Mouse (Mus musculus) lung, postnatal 14 days (tissue): ENCODE data around the gene Cpeb3.
"Not testable (repeated sequence)": the region's sequence is repeated elsewhere in the genome, so short reads cannot be mapped to it uniquely, and the experiment has no call there.

Experiments used
- DNase-seq: peaks from one replicate; pipeline ENCODE4 v3.0.0; 2021

Cpeb3 gene

DNA sequence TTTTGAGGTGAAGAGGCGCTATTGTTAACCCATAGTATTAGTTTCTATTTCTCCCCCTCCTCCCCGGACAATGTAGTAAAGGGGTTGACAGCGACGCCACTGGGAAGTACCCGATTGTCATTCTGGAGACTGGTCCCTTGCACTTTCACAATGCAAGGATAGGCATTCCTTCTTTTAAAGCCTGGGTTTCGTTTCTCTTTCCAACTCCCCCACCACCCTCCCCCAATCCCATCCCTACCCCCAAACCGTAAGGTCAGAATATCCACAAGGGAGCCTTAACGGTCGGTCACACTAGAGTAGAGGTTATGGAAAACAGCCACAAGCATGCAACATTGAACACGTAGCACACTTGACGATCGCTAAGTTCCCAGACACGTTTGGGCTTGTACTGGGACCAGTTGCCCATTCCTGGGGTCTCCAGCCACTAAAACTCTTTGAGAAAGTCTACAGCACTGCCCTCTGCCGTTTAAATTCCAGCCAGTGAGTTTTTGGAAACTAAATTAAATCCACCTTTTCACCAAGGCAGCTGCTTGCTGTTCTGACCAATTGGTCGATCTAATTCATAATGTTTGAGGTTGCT is at the start of gene Cpeb3:
Gene Cpeb3 (minus strand): TSS at position 426 of the 580 bp plus-strand sequence.
- peak; percentile 37 for DNase-seq

DNA sequence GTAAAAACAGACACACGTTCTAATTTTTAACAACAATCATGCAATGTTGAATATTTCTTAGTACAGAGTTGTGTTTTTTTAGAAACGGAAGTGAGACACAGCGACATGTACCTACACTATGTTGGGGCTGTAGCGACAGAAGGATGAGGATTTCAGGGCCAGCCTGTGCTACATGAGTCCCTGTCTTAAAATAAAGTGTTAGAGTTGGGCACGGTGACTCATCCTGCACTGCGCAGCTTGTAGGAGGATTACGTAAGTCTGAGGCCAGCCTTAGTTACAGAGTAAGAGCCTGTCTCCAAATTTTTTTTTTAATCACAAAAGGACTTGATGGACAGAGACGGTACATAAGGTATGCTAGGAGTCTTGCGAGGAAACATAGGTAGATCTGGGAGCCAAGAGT is 46.9 kb upstream of the Cpeb3 start:
- no peak for DNase-seq

DNA sequence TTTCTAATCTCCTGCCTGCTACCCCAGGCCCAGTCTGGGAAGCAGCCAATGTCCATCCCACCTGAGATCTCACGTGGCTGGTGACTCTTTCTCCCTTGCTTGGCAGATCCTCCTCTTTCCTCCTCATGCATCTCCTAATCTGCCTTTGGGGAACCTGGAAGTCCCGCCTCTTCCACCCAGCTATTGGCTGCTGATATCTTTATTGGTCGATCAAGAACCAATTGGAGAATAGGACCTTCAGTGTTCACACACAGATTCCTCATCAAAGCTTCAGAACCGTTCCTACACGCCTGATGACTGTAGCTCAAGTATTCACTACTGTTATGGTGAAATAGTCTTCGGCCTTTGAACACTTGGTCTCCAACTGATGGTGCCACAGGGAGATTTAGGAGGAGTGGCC is 43.7 kb upstream of the Cpeb3 start:
- no peak for DNase-seq

DNA sequence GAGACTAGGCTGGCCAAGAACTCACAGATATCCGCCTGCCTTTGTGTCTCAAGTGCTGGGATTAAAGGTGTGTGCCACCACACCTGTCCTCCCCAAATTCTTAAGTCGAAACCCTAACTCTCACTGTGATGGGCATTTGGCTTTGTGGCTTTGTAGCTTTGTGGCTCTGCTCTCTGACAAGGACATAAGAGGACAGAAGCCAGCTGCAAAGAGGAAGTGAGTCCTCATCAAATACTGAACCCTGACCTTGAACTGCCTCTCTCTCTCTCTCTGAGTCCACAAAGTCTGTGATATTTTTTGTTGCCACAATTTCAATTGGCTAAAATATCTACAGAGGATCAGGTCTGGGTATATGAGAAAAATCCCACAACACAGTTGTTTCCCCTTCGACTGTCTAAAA is 39.8 kb upstream of the Cpeb3 start:
- DNase-seq = no peak

DNA sequence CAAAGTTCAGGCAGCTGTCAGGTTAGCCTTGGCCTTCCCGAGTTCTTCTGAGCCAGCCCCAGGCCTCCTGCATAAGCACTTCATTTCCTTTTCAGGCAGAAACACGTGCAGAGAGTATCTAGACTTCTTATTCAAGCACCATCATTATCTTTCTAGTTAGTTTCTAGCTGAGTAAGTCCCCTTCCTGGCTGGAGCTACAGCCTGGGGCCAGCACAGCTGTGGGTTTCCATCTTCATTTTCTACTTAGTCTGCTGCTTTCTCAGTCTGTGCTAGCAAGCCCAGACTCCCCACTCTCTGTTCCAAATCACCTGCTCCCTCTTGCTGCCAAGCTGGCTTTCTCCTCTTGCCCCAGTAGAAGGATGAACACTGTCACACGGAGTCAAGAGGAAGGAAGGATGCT is 38.5 kb upstream of the Cpeb3 start:
- no peak for DNase-seq

DNA sequence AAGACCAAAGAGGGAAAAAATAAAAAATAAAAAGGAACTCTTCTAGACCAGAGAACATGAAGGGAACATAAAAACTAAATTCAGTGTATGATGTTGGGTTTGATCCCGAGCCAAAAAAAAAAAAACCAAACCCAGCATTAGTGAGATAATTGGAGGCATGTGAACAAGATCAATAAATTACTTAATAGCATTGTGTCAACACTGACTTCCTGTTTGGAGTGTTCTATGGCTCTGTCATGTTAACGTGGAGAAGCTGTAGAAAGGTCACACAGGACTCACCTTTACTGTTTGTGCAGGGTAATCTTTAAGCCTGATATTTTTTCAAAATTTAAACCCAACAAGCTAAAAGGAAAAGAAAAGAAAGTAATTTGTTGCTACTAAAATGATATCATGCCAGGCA is 34.3 kb upstream of the Cpeb3 start:
- DNase-seq = no peak

DNA sequence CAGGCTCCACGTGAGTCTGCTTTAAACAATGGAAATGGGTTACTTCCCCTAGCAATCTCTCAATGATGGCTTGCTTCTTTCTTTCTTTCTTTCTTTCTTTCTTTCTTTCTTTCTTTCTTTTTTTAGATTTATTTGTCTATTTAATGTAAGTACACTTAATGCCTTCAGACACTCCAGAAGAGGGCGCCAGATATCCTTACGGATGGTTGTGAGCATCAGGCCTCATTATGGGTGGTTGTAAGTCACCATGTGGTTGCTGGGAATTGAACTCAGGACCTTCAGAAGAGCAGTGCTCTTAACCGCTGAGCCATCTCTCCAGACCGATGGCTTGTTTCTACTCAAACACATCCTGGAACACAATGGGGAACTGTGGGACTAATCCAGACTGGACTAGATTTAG is 32.8 kb upstream of the Cpeb3 start:
- peak; percentile 37 for DNase-seq

DNA sequence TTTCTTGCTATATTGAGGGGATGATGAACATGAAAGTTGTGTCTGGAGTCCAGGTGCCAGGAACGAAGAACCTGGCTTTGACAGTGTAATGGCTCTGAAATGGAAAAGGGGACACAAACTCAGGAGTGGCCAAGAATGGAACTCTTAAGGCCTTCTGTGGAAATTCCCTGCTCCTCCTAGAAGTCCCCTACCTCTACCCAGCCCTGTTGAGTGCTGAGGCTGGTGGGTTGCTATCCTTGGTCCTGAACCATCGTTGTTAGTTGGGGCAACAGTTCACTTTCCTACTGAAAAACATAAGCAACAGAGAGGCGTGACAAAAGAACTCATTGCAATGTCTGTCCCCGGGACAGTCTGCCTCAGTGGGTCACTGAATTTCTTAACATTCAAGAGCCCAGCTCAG is 30.7 kb upstream of the Cpeb3 start:
- DNase-seq = peak; percentile 56

DNA sequence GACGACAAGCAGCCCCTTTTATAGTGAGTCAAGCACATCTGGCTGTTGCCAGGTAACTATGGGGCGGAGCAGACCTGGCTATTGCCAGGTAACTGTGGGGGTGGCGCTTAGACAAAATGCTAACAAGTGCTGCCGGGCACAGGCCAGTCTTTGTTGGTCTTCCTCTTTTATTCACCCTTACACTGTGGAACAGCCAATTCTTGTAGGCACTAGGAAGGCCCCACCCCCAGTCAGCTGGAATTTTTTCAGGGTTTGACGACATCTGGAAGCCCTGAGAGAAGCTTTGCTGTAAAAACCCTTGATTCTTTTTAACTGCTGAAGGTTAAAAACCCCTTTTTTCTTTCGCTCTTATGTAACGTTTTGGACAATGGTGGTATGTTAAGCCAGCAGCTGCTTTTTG is 30.2 kb upstream of the Cpeb3 start:
- DNase-seq = peak; percentile 20

DNA sequence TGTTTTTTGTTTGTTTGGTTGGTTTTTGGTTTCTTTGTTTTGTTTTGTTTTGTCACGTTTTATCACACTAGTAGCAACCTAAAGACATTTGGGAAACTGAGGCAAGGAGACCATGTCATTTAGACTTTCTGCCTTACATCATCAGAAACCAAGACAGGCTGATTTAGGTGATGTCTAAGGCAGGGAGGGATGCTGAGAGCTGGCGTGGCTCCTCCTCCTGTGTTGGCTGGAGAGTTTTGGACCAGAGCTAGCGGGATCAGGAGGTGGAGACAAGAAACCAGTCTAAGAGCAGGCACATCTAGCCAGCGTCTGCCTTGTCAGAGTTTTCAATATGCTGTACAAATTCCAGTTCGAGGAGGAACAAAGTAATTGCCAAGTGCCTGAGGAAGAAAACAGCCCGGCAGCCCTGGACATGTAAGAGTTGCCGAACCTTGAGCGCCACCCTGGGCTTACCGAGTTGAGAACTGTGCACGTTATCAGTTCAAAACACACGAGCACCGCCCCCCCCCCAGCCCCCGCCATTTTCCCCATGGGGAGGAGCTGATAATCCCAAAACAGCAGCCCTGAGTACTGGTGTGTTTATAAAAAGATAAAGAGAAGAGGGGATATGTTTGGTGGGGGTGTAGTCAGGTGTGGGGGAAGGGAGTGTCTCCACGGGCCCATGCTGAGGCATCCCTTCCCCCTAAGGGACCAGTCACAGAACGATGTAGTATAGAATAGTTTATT is 29.5 kb upstream of the Cpeb3 start:
- DNase-seq = no peak

DNA sequence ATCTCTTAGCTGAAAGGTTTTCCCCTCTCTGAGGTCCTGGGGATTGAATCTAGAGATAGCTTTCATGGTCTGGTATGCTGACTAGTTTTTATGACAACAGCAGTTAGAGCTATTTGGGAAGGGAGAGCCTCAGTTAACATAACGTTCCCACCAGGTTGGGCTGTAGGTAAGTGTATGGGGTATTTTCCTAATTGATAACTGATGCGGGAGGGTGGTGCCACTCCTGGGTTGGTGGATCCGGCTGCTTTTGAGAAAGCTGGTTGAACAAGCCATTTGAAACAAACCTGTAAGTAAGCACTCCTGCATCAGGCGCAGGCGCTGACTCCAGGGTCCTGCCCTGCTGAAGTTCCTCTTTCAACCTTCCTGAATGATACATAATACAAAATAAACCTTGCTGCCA is 28.9 kb upstream of the Cpeb3 start:
- DNase-seq = no peak

DNA sequence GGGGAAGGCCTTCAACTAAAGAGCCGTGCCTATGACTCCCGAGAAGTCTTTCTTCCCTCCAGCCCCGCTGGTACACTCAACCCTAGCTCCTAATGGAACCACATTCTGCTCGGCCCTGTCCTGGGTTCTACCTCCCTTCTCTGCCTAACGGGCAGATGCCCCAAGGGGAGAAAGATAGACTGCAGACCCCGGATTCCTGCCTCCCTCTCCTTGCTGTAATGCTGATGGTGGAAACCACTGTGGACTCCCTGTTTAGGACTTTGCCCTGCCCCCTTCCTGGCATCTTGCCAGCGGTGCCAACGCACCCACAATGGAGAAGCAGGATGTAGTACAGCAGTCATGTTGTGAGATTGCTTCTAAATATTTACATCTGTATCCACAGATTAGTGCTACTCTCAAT is 27.4 kb upstream of the Cpeb3 start:
- peak; percentile 62 for DNase-seq

DNA sequence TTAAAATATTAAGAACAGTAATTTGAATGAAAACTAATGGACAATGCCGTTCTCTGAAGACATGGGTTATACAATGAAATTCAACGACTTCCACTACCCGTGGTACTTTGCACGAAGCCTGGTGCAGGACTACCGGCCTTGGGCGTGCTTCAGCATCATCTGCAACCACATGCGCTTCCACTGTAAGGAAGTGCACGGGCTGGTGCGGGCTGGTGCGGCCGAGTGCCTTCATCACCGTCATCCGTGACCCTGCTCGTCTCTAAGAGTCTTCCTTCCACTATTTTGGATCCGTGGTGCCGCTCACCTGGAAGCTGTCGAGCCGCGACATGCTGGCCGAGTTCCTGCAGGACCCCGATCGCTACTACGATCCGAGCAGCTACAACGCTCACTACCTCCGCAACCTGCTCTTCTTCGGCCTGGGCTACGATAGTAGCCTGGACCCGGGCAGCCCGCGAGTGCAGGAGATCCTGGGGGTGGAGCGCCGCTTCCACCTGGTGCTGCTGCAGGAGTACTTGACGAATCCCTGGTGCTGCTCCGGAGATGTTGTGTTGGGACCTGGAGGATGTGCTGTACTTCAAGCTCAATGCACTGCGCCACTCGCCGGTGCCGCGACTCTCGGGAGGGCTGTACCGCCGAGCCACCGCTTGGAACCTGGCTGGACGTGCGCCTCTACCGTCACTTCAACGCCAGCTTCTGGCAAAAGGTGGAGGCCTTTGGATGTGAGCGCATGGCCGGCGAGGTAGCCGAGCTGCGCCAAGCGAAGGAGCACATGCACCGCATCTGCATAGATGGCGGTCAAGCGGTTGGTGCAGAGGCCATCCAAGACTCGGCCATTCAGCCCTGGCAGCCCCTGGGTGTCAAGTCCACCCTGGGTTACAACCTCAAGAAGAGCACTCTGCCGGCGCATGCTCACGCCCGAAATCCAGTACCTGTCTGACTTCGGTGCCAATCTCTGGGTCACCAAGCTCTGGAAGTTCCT is 25.4 kb upstream of the Cpeb3 start:
- no peak for DNase-seq

DNA sequence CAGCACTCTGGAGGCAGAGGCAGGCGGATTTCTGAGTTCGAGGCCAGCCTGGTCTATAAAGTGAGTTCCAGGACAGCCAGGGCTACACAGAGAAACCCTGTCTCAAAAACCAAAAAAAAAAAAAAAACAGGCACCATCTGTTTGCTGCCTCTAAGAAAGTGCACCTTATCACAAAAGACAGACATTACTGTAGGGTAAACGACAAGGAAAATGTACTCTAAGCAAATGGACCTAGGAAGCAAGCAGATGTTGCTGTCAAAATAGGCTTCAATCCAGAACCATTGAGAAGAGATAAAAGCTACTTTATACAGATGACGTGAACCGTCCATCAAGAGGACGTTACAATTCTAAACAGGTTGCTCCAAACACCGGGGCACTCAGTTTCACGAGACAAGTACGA is 24.2 kb upstream of the Cpeb3 start:
- DNase-seq = not testable (repeated sequence)

DNA sequence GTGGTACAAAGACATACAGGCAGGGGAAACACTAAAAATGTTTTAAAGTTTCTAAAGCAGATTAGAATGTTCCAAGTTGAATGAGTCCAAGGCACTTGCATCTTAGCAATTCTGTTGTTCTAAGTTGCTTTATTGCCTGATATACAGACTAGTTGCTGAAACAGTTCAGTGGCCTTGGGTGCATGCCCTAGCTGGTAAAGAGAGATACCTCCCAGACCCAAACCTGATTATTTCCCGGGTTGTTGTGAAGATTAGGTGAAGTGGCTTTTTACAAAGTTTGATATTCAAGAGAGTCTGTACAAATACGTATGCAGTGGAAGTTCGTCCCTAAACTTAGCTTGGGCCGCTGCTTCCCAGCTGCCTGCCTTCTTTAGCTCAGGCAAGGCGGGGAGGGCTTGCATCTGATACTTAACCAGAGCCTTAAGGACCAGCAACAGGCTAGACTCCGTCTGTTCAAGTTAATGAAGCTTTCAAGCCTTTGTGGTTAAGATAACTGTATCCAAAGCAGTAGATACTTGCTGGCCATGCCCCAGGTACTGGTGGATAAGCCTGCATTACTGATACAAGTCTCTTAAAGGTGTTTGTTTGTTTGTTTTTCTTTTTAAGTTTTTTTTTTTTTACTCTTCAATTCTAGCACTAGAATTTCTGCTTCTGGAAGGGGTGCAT is 16.9 kb upstream of the Cpeb3 start:
- no peak for DNase-seq

DNA sequence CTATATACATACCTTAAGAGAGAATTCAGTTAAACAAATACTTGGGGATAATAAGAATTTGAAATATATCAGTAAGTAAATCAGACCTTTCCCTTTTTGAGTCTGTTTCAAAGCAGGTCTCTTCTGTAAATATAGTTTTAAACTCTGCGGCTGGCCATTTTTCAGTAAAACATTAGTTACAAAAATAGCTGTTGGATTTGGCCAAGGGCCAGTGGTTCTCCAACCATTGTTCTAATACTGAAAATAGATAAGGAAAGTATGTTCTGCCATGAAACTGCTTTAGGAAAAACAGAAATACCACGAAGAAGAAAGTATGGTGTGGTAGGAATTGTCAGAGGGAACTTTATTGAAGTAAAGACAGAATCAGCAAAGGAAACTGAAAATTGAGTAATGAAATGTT is 6.3 kb upstream of the Cpeb3 start:
- peak; percentile 22 for DNase-seq

DNA sequence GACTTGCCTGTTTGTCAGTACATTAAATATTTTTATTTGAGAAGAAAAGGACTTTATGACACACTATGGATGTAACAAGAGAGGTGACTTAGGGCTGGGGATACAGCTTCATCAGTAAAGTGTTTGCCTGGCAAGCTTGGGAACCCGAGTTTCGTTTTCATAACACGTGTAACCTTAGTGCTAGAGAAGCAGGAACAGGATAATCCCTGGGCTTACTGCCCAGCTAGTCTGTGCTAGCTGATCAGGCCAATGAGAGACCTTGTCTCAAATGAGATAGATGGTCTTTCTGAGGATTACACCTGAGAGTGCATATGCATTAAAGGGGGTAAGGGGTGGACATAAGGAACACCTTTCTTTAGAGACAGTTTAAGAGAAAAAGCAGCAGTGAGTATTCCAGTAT is 3.0 kb upstream of the Cpeb3 start:
- DNase-seq = no peak

DNA sequence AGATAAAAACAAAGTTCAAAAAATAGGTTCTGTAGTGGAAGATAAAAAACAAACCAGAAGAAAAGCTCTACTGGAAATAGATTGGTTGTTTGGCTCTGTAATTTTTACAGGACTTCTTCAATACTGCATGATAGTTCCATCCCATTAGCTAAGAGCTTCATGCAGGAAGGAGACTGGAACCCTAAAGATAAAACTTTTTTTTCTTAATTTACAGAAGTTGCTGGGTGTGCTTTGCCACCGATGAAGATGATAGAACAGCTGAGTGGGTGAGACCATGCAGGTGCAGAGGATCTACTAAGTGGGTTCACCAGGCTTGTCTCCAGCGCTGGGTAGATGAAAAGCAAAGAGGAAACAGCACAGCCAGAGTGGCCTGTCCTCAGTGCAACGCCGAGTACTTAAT is 2.1 kb upstream of the Cpeb3 start:
- DNase-seq = no peak

DNA sequence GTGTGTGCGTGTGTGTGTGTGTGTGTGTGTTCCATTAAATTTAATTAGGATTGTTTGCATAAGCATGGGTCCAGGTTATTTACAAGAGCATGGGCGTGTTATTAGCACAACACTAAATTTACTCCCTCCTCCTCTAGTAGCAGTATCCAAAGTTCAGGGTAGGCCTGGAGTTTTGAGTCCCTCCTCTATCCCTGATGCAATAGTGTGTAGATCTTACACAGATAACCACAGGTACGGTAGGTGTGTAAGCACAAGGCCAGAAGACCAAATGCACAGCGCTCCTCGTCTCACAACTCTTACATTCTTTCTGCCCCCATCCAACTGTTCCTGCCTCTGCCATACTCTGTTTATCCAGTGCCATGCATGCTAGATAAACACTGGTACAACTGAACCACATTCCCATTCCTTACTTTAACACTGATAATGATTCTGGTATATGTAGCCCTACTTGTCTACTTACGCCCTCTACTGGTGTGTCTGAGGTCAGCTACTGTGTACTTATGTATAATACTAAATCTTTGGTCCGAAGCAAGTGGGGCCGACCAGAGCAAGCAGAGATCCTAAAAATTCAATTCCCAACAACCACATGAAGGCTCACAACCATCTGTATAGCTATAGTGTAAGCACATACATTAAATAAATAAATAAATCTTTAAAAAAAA is 1.2 kb upstream of the Cpeb3 start:
- no peak for DNase-seq

DNA sequence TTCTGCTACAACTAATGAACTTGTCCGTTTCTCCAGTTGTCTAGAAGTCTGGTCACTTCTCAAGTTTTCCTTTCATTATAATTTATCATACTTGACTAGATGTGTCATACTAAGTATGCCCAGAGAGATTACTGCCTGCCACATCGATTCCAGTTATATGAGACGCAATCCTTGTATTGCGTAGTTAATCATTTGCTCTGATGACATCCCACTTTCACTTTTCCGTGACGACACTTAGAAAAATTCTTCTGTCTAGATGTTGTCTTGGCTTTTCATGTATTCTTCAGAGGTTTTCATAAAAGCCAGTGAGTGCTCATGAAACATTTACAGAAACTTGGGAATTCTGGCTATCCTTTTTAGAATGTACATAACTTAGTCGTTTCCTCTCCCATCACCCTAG is 585 bp upstream of the Cpeb3 start:
- no peak for DNase-seq

DNA sequence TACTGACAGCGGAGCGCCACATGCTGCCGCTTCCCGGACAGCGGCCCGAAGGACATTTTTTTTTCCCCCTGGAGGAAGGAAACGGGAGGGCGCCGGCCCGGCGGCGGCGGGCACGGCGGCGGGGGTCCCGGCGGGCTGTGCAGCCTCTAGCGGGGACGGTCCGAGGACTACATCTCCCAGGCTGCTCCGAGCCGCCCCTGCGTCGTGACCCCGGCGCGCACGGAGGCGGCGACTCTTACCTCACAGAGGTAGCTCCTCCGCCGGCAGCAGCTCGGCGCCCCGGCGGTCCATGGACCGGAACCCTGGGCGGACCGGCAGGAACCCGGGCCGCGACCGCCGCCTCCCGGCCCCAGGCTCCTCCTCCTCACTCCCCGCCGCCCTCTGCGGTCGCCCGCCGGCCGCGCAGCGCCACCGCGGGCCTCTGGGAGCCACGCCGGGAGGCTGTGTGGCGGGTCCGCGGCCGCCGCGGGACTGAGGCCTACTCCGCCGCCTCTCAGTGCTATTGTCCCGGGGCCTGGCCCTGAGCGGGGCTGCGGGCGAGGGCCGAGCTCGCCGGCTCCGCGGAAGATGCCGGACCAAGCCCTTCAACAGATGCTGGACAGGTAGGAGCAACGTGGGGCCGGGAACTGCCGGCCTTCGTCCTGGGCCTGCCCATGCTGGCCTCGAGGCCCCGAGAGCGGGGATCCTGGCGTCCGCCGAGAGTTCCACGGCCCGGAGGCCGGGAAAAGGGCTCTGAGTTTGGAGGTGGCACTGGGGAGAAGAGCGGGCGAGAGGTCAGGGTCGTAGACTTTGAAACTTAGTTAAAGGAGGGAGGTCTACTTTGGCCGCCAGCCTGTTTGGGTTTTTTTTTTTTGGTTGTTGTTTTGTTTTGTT is 862 bp downstream of the Cpeb3 start, which contains the start of gene March5:
Gene March5 (plus strand): TSS at position 241 of the 873 bp plus-strand sequence.
- peak; percentile 89 for DNase-seq
